In genomic region chr1:36539186-36539585, GRCm38 (mm10) we compare ENCODE assay signal across 9 mouse cellular contexts. TPM values are rescaled to one million over a fixed set of nuclear protein-coding genes. Genes with fewer than 3 reads are reported as not detected.
DNase-seq lines count a peak whose midpoint lies in the region; ATAC-seq and TF ChIP-seq lines count a peak whose summit lies in the region.
"Had no signal": no experiment of that assay in that cellular context is flagged by ENCODE, and none has a peak within 500 bp of the region (broad histone marks: within the 10 kb centered on the region; RNA-seq: fewer than 3 reads in every experiment).

TSS of gene Gm42417 (minus strand) at chr1:36539429.

- no peaks in the 10 kb centered on the region for H3K9me3 ChIP-seq in heart, postnatal 0 days (replicated peaks; ENCODE audit: control insufficient read depth, low read length)
- H3K9me3 ChIP-seq in liver, embryonic 13.5 days (replicated peaks) = no peaks in the 10 kb centered on the region
- no peaks in the 10 kb centered on the region for H3K9me3 ChIP-seq in forebrain, postnatal 0 days (ENCODE audit: low read length)

- peak within 1 kb of the TSS; percentile 84 for H3K27ac ChIP-seq in heart, postnatal 0 days (ENCODE audit: low read depth)
- H3K27ac ChIP-seq in liver, embryonic 13.5 days = peak within 1 kb of the TSS; percentile 37; the same call in 1 of the 2 replicates
- H3K27ac ChIP-seq in layer of hippocampus, adult 2 months = no peak within 1 kb of the TSS
- H3K27ac ChIP-seq in forebrain, postnatal 0 days (ENCODE audit: low read depth, low read length) = no peak within 1 kb of the TSS

- peaks cover 30% of the 10 kb centered on the region for H3K4me1 ChIP-seq in heart, postnatal 0 days (ENCODE audit: control insufficient read depth, insufficient read depth)
- H3K4me1 ChIP-seq in liver, embryonic 13.5 days (replicated peaks) = peaks cover 13% of the 10 kb centered on the region; the same call in 1 of the 2 replicates
- no peaks in the 10 kb centered on the region for H3K4me1 ChIP-seq in forebrain, postnatal 0 days (ENCODE audit: insufficient read depth)

- H3K9ac ChIP-seq in heart, postnatal 0 days (replicated peaks; ENCODE audit: low read depth, low read length) = 0 out of 2 replicates have a peak within 1 kb of the TSS, but pooled peaks have one; percentile 3
- H3K9ac ChIP-seq in liver, embryonic 13.5 days = no peak within 1 kb of the TSS
- no peak within 1 kb of the TSS for H3K9ac ChIP-seq in forebrain, postnatal 0 days

- DNase-seq in ovary, postnatal 36 days (ENCODE audit: low spot score) = peak; percentile 82
- DNase-seq in ovary, postnatal 10 days (ENCODE audit: low spot score) = no peak
- DNase-seq in heart, postnatal 0 days (ENCODE audit: low spot score) = peak; percentile 95
- no peak for DNase-seq in liver, embryonic 13.5 days
- no peak for DNase-seq in layer of hippocampus, adult 2 months (ENCODE audit: low spot score in 2 of 2)
- no peak for DNase-seq in cerebellum, adult 11-12 months
- no peak for DNase-seq in forebrain, postnatal 0 days

- peak; percentile 89 for ATAC-seq in heart, postnatal 0 days (ENCODE audit: insufficient read depth, low read depth)
- peak; percentile 77 for ATAC-seq in liver, embryonic 13.5 days (ENCODE audit: low read depth)
- ATAC-seq in erythroid progenitor cell, adult 5-6 weeks (replicated peaks; ENCODE audit: low FRiP score, poor library complexity, severe bottlenecking) = no peak
- no peak for ATAC-seq in forebrain, postnatal 0 days

- H3K4me3 ChIP-seq in heart, postnatal 0 days (ENCODE audit: low read depth, low read length) = no peak within 1 kb of the TSS
- no peak within 1 kb of the TSS for H3K4me3 ChIP-seq in liver, embryonic 13.5 days (replicated peaks)
- no peak within 1 kb of the TSS for H3K4me3 ChIP-seq in layer of hippocampus, adult 2 months
- no peak within 1 kb of the TSS for H3K4me3 ChIP-seq in forebrain, postnatal 0 days (ENCODE audit: low read depth, low read length)

- no peak within 1 kb of the TSS for H3K4me2 ChIP-seq in heart, postnatal 0 days (ENCODE audit: low read depth, low read length)
- no peak within 1 kb of the TSS for H3K4me2 ChIP-seq in liver, embryonic 13.5 days
- H3K4me2 ChIP-seq in forebrain, postnatal 0 days (ENCODE audit: low read depth) = no peak within 1 kb of the TSS

- 0 out of 2 replicates have a peak, but pooled peaks have one; percentile 37 for TF ChIP-seq EP300 in heart, postnatal 0 days (IDR thresholded peaks at IDR 0.05; ENCODE audit: low read depth)

- no peak for TF ChIP-seq CTCF in heart, postnatal 0 days (IDR thresholded peaks at IDR 0.05; ENCODE audit: low read depth)
- no peak for TF ChIP-seq CTCF in layer of hippocampus, adult 2 months (conservative IDR thresholded peaks at IDR 0.05)
- TF ChIP-seq CTCF in forebrain, postnatal 0 days (IDR thresholded peaks at IDR 0.05; ENCODE audit: low read depth) = no peak

- 32% methylated on average over 8 of the region's 9 CpGs for WGBS in heart, postnatal 0 days
- WGBS in liver, embryonic 13.5 days (ENCODE audit: insufficient replicate concordance) = 75% methylated on average over 9 of the region's 9 CpGs
- 76% methylated on average over 9 of the region's 9 CpGs for WGBS in forebrain, postnatal 0 days

- no peaks in the 10 kb centered on the region for H3K27me3 ChIP-seq in heart, postnatal 0 days (ENCODE audit: control insufficient read depth, insufficient read depth, low read length)
- no peaks in the 10 kb centered on the region for H3K27me3 ChIP-seq in liver, embryonic 13.5 days
- no peaks in the 10 kb centered on the region for H3K27me3 ChIP-seq in forebrain, postnatal 0 days (ENCODE audit: insufficient read depth, low read length)

- peaks cover 30% of the 10 kb centered on the region for H3K36me3 ChIP-seq in heart, postnatal 0 days (replicated peaks; ENCODE audit: control insufficient read depth, insufficient read depth, low read length)
- H3K36me3 ChIP-seq in liver, embryonic 13.5 days = peaks cover 25% of the 10 kb centered on the region
- H3K36me3 ChIP-seq in forebrain, postnatal 0 days (ENCODE audit: insufficient read depth) = peaks cover 16% of the 10 kb centered on the region

RNA-seq across cellular contexts. Expression of gene Gm42417, which starts in this region (rescaled TPM):
- not detected in 2 replicates for total RNA-seq in heart, postnatal 0 days (2014; rRNA removed; ENCODE audit: low replicate concordance)
- polyA plus RNA-seq in heart, postnatal 0 days (2015; fragmentation: Nextera tagmentation; extraction: Ambion mirVana) = 1.2 TPM in 1 of 2 replicates, not detected in the other
- 0.14 TPM in 1 of 2 replicates, not detected in the other for polyA plus RNA-seq in liver, embryonic 13.5 days (2015; fragmentation: Nextera tagmentation; extraction: Ambion mirVana)
- total RNA-seq in layer of hippocampus, adult 2 months (2021) = not detected
- total RNA-seq in erythroid progenitor cell, adult 5-6 weeks (2015; ENCODE audit: low replicate concordance) = 0.42 TPM in 1 of 2 replicates, not detected in the other
- 86.5 TPM in 1 of 2 replicates, not detected in the other for total RNA-seq in erythroid progenitor cell, adult 5-6 weeks (2017; ENCODE audit: low replicate concordance)
- total RNA-seq in forebrain, postnatal 0 days (2014; rRNA removed) = 0.38 TPM in 1 of 2 replicates, not detected in the other
- polyA plus RNA-seq in forebrain, postnatal 0 days (2015; fragmentation: Nextera tagmentation; extraction: Ambion mirVana) = 0.27 TPM in 1 of 2 replicates, not detected in the other
- polyA plus RNA-seq: large intestine, adult 2 months had no signal

Comparison
In these comparisons a context has a peak if more than half of its experiments do, and no peak if none do; other contexts are left out.
1. DNase-seq: peak in ovary, postnatal 36 days (single experiment) and heart, postnatal 0 days (single experiment); none in ovary, postnatal 10 days (single experiment), liver, embryonic 13.5 days (single experiment), layer of hippocampus, adult 2 months (0 of 2), cerebellum, adult 11-12 months (single experiment) and forebrain, postnatal 0 days (single experiment).
2. Peak in ATAC-seq and H3K27ac ChIP-seq in liver, embryonic 13.5 days; RNA of the gene not detected or under 1 TPM.